Comparison of ENCODE assay signal across 17 mouse cellular contexts in genomic region chr15:98886667-98887387, GRCm38 (mm10).
"Had no signal": no experiment of that assay in that cellular context is flagged by ENCODE, and none has a peak within 500 bp of the region (broad histone marks: within the 10 kb centered on the region; RNA-seq: fewer than 3 reads in every experiment).

No protein-coding gene starts in this region.

- H3K4me1 ChIP-seq: neural tube, embryonic 12.5 days had no signal

- H3K9ac ChIP-seq: liver, embryonic 13.5 days; neural tube, embryonic 12.5 days; neural tube, embryonic 15.5 days had no signal

- H3K36me3 ChIP-seq: liver, embryonic 13.5 days; neural tube, embryonic 12.5 days; neural tube, embryonic 15.5 days had no signal

- H3K9me3 ChIP-seq: liver, embryonic 13.5 days; neural tube, embryonic 12.5 days; neural tube, embryonic 15.5 days had no signal

- H3K4me3 ChIP-seq: liver, embryonic 13.5 days; neural tube, embryonic 12.5 days; neural tube, embryonic 15.5 days had no signal

- H3K27ac ChIP-seq: kidney, postnatal 0 days; liver, embryonic 13.5 days; neural tube, embryonic 12.5 days; neural tube, embryonic 15.5 days; stomach, postnatal 0 days had no signal

- H3K4me2 ChIP-seq: liver, embryonic 13.5 days; midbrain, embryonic 11.5 days; neural tube, embryonic 12.5 days; neural tube, embryonic 15.5 days had no signal

- DNase-seq: kidney, adult 11 months; kidney, adult 9 months; kidney, postnatal 25 days; liver, embryonic 13.5 days; lung, adult 2 months; lung, postnatal 14 days; lung, postnatal 4 days; midbrain, embryonic 14.5 days; right cerebral cortex, adult 18-20 months; right cerebral cortex, postnatal 14 days; right cerebral cortex, postnatal 4 days; thymus, postnatal 25 days had no signal
